ENCODE assay signal across 19 mouse cellular contexts in genomic region chr6:15760750-15761149, GRCm38 (mm10). TPM values are rescaled to one million over a fixed set of nuclear protein-coding genes. Genes with fewer than 3 reads are reported as not detected.
DNase-seq lines count a peak whose midpoint lies in the region; ATAC-seq and TF ChIP-seq lines count a peak whose summit lies in the region.
"Had no signal": no experiment of that assay in that cellular context is flagged by ENCODE, and none has a peak within 500 bp of the region (broad histone marks: within the 10 kb centered on the region; RNA-seq: fewer than 3 reads in every experiment).

No protein-coding gene starts in this region.

- H3K4me2 ChIP-seq in hindbrain, postnatal 0 days (ENCODE audit: low read depth, low read length): 0 out of 2 replicates have a peak overlapping the region, but pooled peaks have one; percentile 0
- no peak overlapping the region for H3K4me2 ChIP-seq in hindbrain, embryonic 14.5 days (replicated peaks)
- H3K4me2 ChIP-seq in stomach, embryonic 16.5 days (ENCODE audit: low read depth, low read length): no peak overlapping the region
- H3K4me2 ChIP-seq: embryonic facial prominence, embryonic 12.5 days; heart, embryonic 13.5 days had no signal

- no peaks in the 10 kb centered on the region for H3K9me3 ChIP-seq in hindbrain, postnatal 0 days (ENCODE audit: low read length)
- no peaks in the 10 kb centered on the region for H3K9me3 ChIP-seq in hindbrain, embryonic 14.5 days (ENCODE audit: control insufficient read depth, low read length)
- H3K9me3 ChIP-seq in stomach, embryonic 16.5 days (replicated peaks; ENCODE audit: control insufficient read depth, low read length): no peaks in the 10 kb centered on the region
- H3K9me3 ChIP-seq: embryonic facial prominence, embryonic 12.5 days; heart, embryonic 13.5 days had no signal

- no peak for ATAC-seq in hindbrain, postnatal 0 days
- ATAC-seq in hindbrain, embryonic 14.5 days (ENCODE audit: low FRiP score): no peak
- peak; percentile 73; the same call in 1 of the 2 replicates for ATAC-seq in stomach, embryonic 16.5 days (ENCODE audit: insufficient read depth, low FRiP score)
- ATAC-seq: hindbrain, embryonic 16.5 days; Patski had no signal

- H3K36me3 ChIP-seq in hindbrain, postnatal 0 days (ENCODE audit: insufficient read depth, low read length): no peaks in the 10 kb centered on the region
- no peaks in the 10 kb centered on the region for H3K36me3 ChIP-seq in hindbrain, embryonic 14.5 days (replicated peaks; ENCODE audit: control insufficient read depth, insufficient read depth)
- peaks cover 2% of the 10 kb centered on the region; the same call in 1 of the 2 replicates for H3K36me3 ChIP-seq in stomach, embryonic 16.5 days (ENCODE audit: control insufficient read depth, insufficient read depth, low read length)
- H3K36me3 ChIP-seq: embryonic facial prominence, embryonic 12.5 days; heart, embryonic 13.5 days had no signal

- 53% methylated on average over 6 of the region's 6 CpGs for WGBS in hindbrain, postnatal 0 days
- 54% methylated on average over 6 of the region's 6 CpGs for WGBS in hindbrain, embryonic 14.5 days
- WGBS in stomach, embryonic 16.5 days: 69% methylated on average over 6 of the region's 6 CpGs

- no peak for TF ChIP-seq CTCF in hindbrain, postnatal 0 days (IDR thresholded peaks at IDR 0.05; ENCODE audit: low read depth)

- H3K9ac ChIP-seq in hindbrain, postnatal 0 days (replicated peaks; ENCODE audit: low read length): no peak overlapping the region
- H3K9ac ChIP-seq in hindbrain, embryonic 14.5 days: no peak overlapping the region
- no peak overlapping the region for H3K9ac ChIP-seq in stomach, embryonic 16.5 days (ENCODE audit: low read length)
- H3K9ac ChIP-seq: embryonic facial prominence, embryonic 12.5 days; forebrain, postnatal 0 days; heart, embryonic 13.5 days had no signal

- H3K4me3 ChIP-seq in hindbrain, postnatal 0 days (ENCODE audit: low read length): no peak overlapping the region
- H3K4me3 ChIP-seq in hindbrain, embryonic 14.5 days (replicated peaks; ENCODE audit: low read length): no peak overlapping the region
- H3K4me3 ChIP-seq in stomach, embryonic 16.5 days (replicated peaks; ENCODE audit: low read length): no peak overlapping the region
- H3K4me3 ChIP-seq: embryonic facial prominence, embryonic 12.5 days; heart, embryonic 13.5 days had no signal

- H3K4me1 ChIP-seq in hindbrain, postnatal 0 days (ENCODE audit: insufficient read depth, low read length): no peaks in the 10 kb centered on the region
- H3K4me1 ChIP-seq in hindbrain, embryonic 14.5 days (replicated peaks; ENCODE audit: control insufficient read depth, insufficient read depth, low read length): no peaks in the 10 kb centered on the region
- H3K4me1 ChIP-seq in stomach, embryonic 16.5 days (ENCODE audit: control insufficient read depth, insufficient read depth, low read length): peaks cover 5% of the 10 kb centered on the region; the same call in 1 of the 2 replicates
- H3K4me1 ChIP-seq: embryonic facial prominence, embryonic 12.5 days had no signal

- DNase-seq in hindbrain, postnatal 0 days (ENCODE audit: low spot score): no peak
- DNase-seq in hindbrain, embryonic 14.5 days (ENCODE audit: low spot score): no peak
- DNase-seq in ovary, postnatal 36 days (ENCODE audit: low spot score): peak; percentile 21
- DNase-seq in ovary, postnatal 10 days (ENCODE audit: low spot score): no peak
- no peak for DNase-seq in layer of hippocampus, adult 9-11 months
- DNase-seq: adrenal gland, adult 8-10 months; cerebellum, adult 11-12 months; cerebellum, adult 9-10 months; cerebellum, postnatal 25 days; gastrocnemius, postnatal 36 days; heart, adult 11 months; heart, postnatal 36 days had no signal

- H3K27ac ChIP-seq in hindbrain, postnatal 0 days: no peak overlapping the region
- H3K27ac ChIP-seq in hindbrain, embryonic 14.5 days: no peak overlapping the region
- H3K27ac ChIP-seq in stomach, embryonic 16.5 days (ENCODE audit: low read length): no peak overlapping the region
- H3K27ac ChIP-seq: embryonic facial prominence, embryonic 12.5 days; heart, embryonic 13.5 days had no signal

- no peaks in the 10 kb centered on the region for H3K27me3 ChIP-seq in hindbrain, postnatal 0 days (ENCODE audit: insufficient read depth, low read length)
- H3K27me3 ChIP-seq in hindbrain, embryonic 14.5 days (ENCODE audit: control insufficient read depth, insufficient read depth, low read length): no peaks in the 10 kb centered on the region
- H3K27me3 ChIP-seq in stomach, embryonic 16.5 days (ENCODE audit: control insufficient read depth, insufficient read depth, low read length): no peaks in the 10 kb centered on the region
- H3K27me3 ChIP-seq: CH12.LX; embryonic facial prominence, embryonic 12.5 days; heart, embryonic 13.5 days; Patski had no signal

RNA-seq across cellular contexts. Expression of gene Mdfic, which starts 40.3 kb away (rescaled TPM):
- total RNA-seq in hindbrain, postnatal 0 days (2014; rRNA removed): 4.2 and 8.6 TPM in 2 replicates
- 0.81 and 1.4 TPM in 2 replicates for polyA plus RNA-seq in hindbrain, postnatal 0 days (2015; fragmentation: Nextera tagmentation; extraction: Ambion mirVana)
- polyA plus RNA-seq in hindbrain, embryonic 14.5 days (2014; fragmentation: Nextera tagmentation; extraction: Ambion mirVana): 1.5 and 2.5 TPM in 2 replicates
- 5.7 and 7.0 TPM in 2 replicates for polyA plus RNA-seq in stomach, embryonic 16.5 days (2015; fragmentation: Nextera tagmentation; extraction: Ambion mirVana)
